Mouse (Mus musculus) brain, embryonic 14.5 days (tissue): Measurements from ENCODE around the gene Tpm1.

Experiments used
- CTCF ChIP-seq: fragments of 200-500 bp; IDR thresholded peaks from 2 replicates; pipeline ENCODE4 v1.5.1; 2012; ENCODE audit warnings: inconsistent platforms, mild to moderate bottlenecking, moderate library complexity, borderline replicate concordance; ENCODE audit not compliant: insufficient read depth, insufficient read length; ENCODE audit errors: extremely low read depth
- POLR2A ChIP-seq: fragments of 200-500 bp; IDR thresholded peaks from 2 replicates; pipeline ENCODE4 v1.6.1; 2012; ENCODE audit warnings: mild to moderate bottlenecking, inconsistent platforms, borderline replicate concordance; ENCODE audit not compliant: poor library complexity, insufficient read depth, insufficient read length, severe bottlenecking; ENCODE audit errors: extremely low read depth

- TF ChIP-seq CTCF = no peak
- no peak for TF ChIP-seq POLR2A
Observed at GRCm38 (mm10) chr9:67091151-67091550, 41.9 kb upstream of the Tpm1 start.
